Mouse (Mus musculus) brain, embryonic 14.5 days (tissue): Measurements from ENCODE around the gene Sh3rf1. TPM values are rescaled to one million over a fixed set of nuclear protein-coding genes. Genes with fewer than 3 reads are reported as not detected.
A peak's percentile ranks its signal among the peaks of the same experiment; 100 is the strongest.

Source experiments
- DNase-seq: peaks from one replicate; pipeline ENCODE4 v3.0.0-alpha.2; 2011; ENCODE audit warnings: low read depth
- CTCF ChIP-seq: fragments of 200-500 bp; IDR thresholded peaks from 2 replicates; pipeline ENCODE4 v1.5.1; 2012; ENCODE audit warnings: inconsistent platforms, mild to moderate bottlenecking, moderate library complexity, borderline replicate concordance; ENCODE audit not compliant: insufficient read depth, insufficient read length; ENCODE audit errors: extremely low read depth
- POLR2A ChIP-seq: fragments of 200-500 bp; IDR thresholded peaks from 2 replicates; pipeline ENCODE4 v1.6.1; 2012; ENCODE audit warnings: mild to moderate bottlenecking, inconsistent platforms, borderline replicate concordance; ENCODE audit not compliant: poor library complexity, insufficient read depth, insufficient read length, severe bottlenecking; ENCODE audit errors: extremely low read depth
- polyA plus RNA-seq: library from polyadenylated mRNA; depleted of rRNA; stranded (reverse); fragments of >200 nt; gene quantifications from 2 replicates; pipeline ENCODE4 v1.2.3, GENCODE M21; 2012

Gene Sh3rf1
- polyA plus RNA-seq, 1 experiment, result 33.3 TPM

DNA sequence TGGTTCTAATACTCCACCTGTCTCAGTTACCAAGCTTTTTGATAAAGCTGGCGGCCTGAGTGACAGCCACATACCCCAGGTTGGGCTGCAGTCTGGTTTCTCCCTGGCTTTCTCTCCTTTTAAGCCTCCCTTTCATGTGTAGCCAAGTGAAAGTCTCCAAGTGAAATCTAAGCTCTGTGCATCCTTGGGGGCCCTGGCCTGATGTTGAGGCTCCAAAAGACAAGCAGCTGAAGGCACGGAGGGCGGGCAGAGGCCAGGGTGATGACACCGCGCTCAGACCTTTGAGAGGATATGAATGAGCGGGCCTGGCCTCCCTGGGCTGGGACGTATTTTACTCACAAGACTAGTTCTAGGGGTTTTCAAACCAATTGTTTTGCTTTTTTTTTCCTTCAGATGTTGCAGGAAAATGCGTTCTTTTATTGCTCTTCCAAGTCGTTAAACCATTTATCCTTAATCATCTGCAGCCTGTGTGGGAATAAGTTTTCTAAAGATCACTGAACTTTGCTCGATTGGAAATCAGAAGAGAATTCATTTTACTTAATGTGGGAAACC lies 100.8 kb downstream of the Sh3rf1 start:
- DNase-seq, result peak; percentile 81
- TF ChIP-seq CTCF, result no peak
- TF ChIP-seq POLR2A, result no peak

DNA sequence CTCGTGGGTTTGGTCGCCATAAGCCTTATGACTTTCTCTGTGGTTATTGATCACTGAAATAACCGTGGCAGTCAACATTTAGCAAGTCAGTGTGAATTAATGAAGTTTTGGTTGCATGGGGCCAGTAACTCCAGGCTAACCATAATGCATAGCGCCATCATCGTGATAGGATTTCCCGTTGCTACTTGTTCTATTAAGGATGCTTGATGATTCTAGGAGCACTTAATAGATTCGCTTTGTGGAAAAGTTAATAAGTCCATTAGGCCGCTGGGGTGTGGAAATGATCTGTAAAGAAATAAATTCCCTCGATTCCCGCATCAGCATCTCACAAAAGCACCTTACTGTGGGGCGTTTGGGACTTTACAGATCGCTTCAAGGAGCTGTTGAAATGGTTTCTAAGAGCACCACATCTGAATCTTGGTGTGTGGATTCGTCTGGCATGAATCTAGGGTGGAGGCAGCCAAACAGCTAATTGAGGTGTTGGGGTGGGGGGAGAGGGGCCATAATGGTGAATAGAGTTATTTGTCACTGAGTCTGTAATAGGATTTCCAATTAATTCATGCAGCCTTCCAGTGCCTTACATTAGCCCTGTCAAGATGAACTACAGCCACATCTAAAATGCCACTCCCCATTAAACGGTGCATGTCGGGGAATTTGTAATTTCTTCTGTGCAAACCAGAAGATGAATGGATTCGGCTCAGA lies 101.5 kb downstream of the Sh3rf1 start:
- peak; percentile 95 for DNase-seq
- TF ChIP-seq CTCF (no peak), POLR2A (no peak)

DNA sequence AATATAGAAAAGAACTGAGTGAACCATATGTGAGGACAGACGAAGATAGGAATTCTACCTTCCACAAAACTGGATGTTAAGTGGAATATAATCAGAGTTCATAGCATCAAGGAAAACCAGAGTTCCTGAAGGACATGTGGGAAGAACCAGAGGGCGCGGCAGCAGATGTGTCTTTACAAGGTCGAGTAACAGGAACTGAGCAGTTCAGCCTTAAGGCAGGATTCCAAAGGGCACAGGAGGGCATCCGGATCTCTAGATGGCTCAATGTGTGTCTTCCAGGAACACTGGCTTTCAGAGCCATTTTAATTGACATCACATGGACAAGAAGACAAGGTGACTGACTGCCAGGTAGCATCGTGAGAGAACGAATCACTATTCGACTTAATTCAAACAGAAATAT lies 102.6 kb downstream of the Sh3rf1 start:
- DNase-seq, result no peak
- TF ChIP-seq POLR2A (no peak), CTCF (no peak)

- TF ChIP-seq POLR2A (no peak), CTCF (no peak)
- DNase-seq, result no peak
These were observed 103.7 kb downstream of the Sh3rf1 start for GRCm38 (mm10) chr8:61327333-61327732.

DNA sequence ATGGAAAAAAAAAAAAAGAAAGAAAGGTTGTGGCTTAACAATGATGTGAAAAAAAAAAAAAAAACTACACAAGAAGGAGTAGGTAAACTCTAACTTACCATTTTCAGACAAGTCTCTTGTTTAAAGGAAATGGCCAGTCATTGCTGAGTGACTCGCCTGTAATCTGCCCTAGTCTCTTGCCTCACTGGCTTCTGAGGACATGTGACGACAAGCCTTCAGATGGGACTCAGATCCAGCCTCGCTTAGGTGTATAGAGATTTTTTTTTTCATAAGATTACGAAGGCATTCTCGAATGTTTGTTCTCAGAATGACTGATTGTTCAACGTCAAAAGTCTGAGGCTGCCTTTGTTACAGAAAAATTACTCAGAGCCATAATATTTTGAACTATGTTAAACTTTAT lies 116.0 kb downstream of the Sh3rf1 start:
- no peak for DNase-seq
- TF ChIP-seq CTCF (no peak), POLR2A (no peak)

- no peak for DNase-seq
These were observed 116.8 kb downstream of the Sh3rf1 start for GRCm38 (mm10) chr8:61340283-61340984.

DNA sequence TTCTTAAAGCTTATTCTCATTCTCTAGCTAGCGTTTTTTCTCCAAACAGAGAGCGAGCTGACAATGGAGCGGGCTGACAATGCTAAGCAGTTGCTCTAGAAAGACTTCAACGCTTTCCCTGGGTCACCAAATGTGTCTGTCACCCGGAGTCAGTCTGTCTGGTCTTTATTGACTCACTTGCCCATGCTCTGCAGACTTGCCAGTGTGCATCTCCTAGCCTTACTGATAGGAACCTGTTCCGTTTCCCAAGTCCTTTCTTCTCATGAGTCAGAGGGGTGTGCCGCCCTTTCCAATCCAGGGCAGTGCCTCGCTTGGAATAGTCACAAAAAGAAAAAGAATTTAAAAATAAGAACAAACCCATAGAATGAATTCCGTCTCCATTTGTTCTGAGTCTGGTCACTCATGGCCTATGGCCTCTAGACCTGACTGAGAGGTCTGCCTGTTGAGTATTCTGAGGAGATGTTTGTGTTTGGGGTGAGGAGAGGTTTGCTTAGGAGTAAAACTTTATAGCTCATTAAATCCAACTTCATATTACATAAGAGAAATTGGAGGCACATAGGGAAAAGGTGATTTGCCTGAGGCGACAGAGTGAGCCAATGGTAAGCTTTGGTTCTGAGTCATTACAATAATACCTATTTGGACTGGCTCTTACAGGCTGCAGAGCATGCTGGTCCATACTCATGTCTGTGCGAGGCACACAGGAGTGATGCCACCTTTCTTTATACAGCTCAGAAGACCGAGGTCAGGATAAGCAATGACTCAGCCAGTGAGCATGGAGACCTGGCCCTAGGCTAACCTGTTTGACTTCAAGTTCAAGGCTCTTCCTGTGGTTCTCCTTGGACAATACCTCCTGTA lies 118.1 kb downstream of the Sh3rf1 start:
- TF ChIP-seq POLR2A (no peak), CTCF (no peak)
- no peak for DNase-seq

More at GRCm38 (mm10) chr8:61340283-61340984, 116.8 kb downstream of the Sh3rf1 start:
- no peak for TF ChIP-seq CTCF

DNA sequence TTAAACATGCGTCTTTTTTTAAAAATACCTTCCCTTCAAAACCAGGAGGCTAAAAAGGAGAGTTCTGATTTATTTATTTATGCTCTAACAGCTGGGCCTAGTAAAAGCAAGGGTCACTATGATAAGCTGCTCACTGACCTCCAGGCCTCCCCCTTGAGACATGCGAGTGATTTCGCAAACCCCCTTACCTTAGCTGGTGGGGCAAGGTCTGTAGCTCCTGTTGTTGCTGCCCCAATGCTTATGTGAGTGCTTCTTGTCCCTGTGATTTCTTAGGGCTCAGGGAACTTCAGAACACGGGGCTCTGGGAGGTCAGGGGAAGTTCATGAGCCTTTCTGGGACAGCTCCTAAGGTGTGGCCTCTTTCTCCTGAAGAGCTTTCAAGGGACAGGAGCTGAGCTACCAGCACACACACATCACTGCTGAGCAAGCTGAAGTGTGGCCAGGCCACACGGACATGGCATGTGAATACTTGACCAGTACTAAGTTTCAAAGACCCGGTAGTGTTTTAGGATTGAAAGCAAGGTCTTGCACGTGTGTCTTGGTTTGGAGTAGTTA lies 118.9 kb downstream of the Sh3rf1 start:
- TF ChIP-seq CTCF, result no peak
- no peak for TF ChIP-seq POLR2A
- no peak for DNase-seq

DNA sequence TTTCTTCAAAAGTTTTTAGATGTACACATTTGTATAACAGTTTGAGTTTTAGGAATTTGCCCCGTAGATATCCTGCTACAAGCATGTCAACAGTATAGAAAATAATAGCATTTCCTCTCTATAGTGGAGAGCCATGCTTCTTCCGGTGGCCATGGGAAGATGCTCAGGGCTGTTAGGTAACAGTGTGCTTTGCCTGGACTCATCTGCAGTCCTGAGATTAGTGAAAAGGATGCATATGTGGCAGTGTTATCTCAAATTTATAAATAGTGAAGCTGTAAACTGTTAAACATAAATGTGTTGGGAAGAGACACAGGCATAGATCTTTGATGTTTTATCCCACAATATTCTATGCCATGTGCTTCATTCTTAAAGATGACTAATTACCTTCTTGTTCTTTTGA lies 120.8 kb downstream of the Sh3rf1 start:
- no peak for DNase-seq
- no peak for TF ChIP-seq POLR2A
- no peak for TF ChIP-seq CTCF

- TF ChIP-seq CTCF (no peak), POLR2A (no peak)
These were observed 123.3 kb downstream of the Sh3rf1 start for GRCm38 (mm10) chr8:61346941-61347340.

DNA sequence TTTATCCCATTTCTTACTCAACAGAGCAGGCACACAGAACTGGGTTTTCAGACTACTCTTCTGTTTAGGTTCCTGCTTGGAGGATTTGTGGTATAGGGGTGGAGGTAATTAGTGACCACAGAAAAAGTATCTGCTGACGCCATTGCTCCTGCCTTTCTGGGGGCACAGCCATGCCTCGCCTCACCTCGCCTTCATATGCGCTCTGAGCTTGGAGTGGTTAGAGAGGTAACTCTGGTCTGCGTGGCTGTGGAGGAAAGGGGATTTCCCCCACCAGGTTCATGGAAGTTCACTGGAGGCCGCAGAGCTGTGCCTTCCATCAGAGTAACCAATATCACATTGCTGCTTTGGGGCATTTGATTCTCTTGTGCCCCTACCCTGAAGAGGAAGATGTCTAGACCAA lies 123.9 kb downstream of the Sh3rf1 start:
- TF ChIP-seq CTCF (no peak), POLR2A (no peak)
- DNase-seq, result no peak

More at GRCm38 (mm10) chr8:61346941-61347340, 123.3 kb downstream of the Sh3rf1 start:
- no peak for DNase-seq

- no peak for DNase-seq
- TF ChIP-seq CTCF, result no peak
- no peak for TF ChIP-seq POLR2A
These were observed 124.4 kb downstream of the Sh3rf1 start for GRCm38 (mm10) chr8:61348029-61348428.
